Mouse (Mus musculus): Measurements from ENCODE around the gene Ccnj.

GRCm38 (mm10) chr19:40821306-40821825, 9.7 kb upstream of the Ccnj start:
- no peak for TF ChIP-seq CTCF (IDR thresholded peaks at IDR 0.05; ENCODE audit: low read depth, low read length)
- TF ChIP-seq TAL1 (conservative IDR thresholded peaks at IDR 0.05; ENCODE audit: low read depth, low read length): no peak

Data from G1E (cell line).